Mouse (Mus musculus) heart, adult 2 months (tissue): ENCODE measurements around the gene Ndufs8. TPM values are rescaled to one million over a fixed set of nuclear protein-coding genes. Genes with fewer than 3 reads are reported as not detected.

ENCODE experiments used
- DNase-seq, 2 experiments: peaks; one replicate each; pipeline ENCODE4 v3.0.0; 2021
- H3K27ac ChIP-seq: fragments of 200-600 bp; 2 replicates; pipeline ENCODE4 v1.8.1; 2022
- H3K27me3 ChIP-seq: fragments of 200-500 bp; 2 replicates; pipeline ENCODE4 v1.6.1; 2012; ENCODE audit warnings: mild to moderate bottlenecking, low read length, inconsistent platforms, mixed read lengths; ENCODE audit not compliant: control insufficient read depth, insufficient read depth
- H3K36me3 ChIP-seq: fragments of 200-500 bp; 2 replicates; pipeline ENCODE4 v1.6.1; 2012; ENCODE audit warnings: low read length, inconsistent platforms; ENCODE audit not compliant: control insufficient read depth, insufficient read depth
- H3K4me1 ChIP-seq: fragments of 200-500 bp; 2 replicates; pipeline ENCODE4 v1.6.1; 2011; ENCODE audit warnings: low read length; ENCODE audit not compliant: control insufficient read depth, insufficient read depth
- H3K4me3 ChIP-seq: fragments of 200-600 bp; 2 replicates; pipeline ENCODE4 v1.8.1; 2022
- H3K79me2 ChIP-seq: fragments of 200-500 bp; replicated peaks from 2 replicates; pipeline ENCODE4 v1.6.1; 2012; ENCODE audit warnings: mild to moderate bottlenecking, inconsistent platforms, low read length, moderate library complexity, mixed read lengths; ENCODE audit not compliant: control insufficient read depth, insufficient read depth
- H3K9ac ChIP-seq: fragments of 200-500 bp; 2 replicates; pipeline ENCODE4 v1.6.1; 2012; ENCODE audit warnings: low read depth, mild to moderate bottlenecking, control low read depth, inconsistent platforms, low read length, mixed read lengths
- CTCF ChIP-seq: fragments of 200-600 bp; IDR thresholded peaks from 2 replicates; pipeline ENCODE4 v1.8.1; 2022; ENCODE audit warnings: antibody characterized with exemption, mild to moderate bottlenecking, moderate library complexity
- EP300 ChIP-seq: fragments of 200-500 bp; IDR thresholded peaks from 2 replicates; pipeline ENCODE4 v1.6.1; 2011; ENCODE audit warnings: low read depth, low read length, control low read depth; ENCODE audit not compliant: insufficient read depth
- POLR2A ChIP-seq: fragments of 200-500 bp; IDR thresholded peaks from 2 replicates; pipeline ENCODE4 v1.6.1; 2011; ENCODE audit warnings: mild to moderate bottlenecking, low read depth, low read length, control low read depth; ENCODE audit not compliant: insufficient read depth
- WGBS: fragments of 180-500 bp; shearing (Covaris S2); methylation state at CpG from one replicate; pipeline ENCODE4 v1.1.7; 2018; 5-methylcytosine and 5-hydroxymethylcytosine counted together
- intact Hi-C: fragments of 180-260 bp; cut with DNase I; formaldehyde crosslinking; loops from one replicate; pipeline ENCODE4 v1.15.1; 2025
- polyA plus RNA-seq: library from polyadenylated mRNA; depleted of rRNA; stranded (reverse); fragments of >200 nt; gene quantifications from 2 replicates; pipeline ENCODE4 v1.2.3, GENCODE M21; 2012
- total RNA-seq, 2 experiments: library from RNA; stranded (reverse); gene quantifications; 2 replicates each; pipeline ENCODE4 v1.2.3; 2021

Ndufs8 gene
- total and polyA plus RNA-seq, 3 experiments, result 438 to 761 (median 511) TPM

- no peak overlapping the region for H3K27ac ChIP-seq
- H3K79me2 ChIP-seq, result no peaks in the 10 kb centered on the region
- no peaks in the 10 kb centered on the region for H3K36me3 ChIP-seq
- intact Hi-C loops, result no loop called here
- TF ChIP-seq EP300, result no peak
- H3K4me1 ChIP-seq, result no peaks in the 10 kb centered on the region
- 45% methylated on average over 4 of the region's 4 CpGs for WGBS
- DNase-seq, result no peak
- no peaks in the 10 kb centered on the region for H3K27me3 ChIP-seq
- no peak overlapping the region for H3K4me3 ChIP-seq
- no peak overlapping the region for H3K9ac ChIP-seq
These were observed 43.2 kb upstream of the Ndufs8 start for GRCm38 (mm10) chr19:3955804-3956203.

GRCm38 (mm10) chr19:3955033-3955432 is 42.5 kb upstream of the Ndufs8 start:
- H3K36me3 ChIP-seq, result no peaks in the 10 kb centered on the region
- WGBS, result 77% methylated on average over 3 of the region's 3 CpGs
- no peak overlapping the region for H3K27ac ChIP-seq
- intact Hi-C loops, result no loop called here
- H3K27me3 ChIP-seq, result no peaks in the 10 kb centered on the region
- H3K9ac ChIP-seq, result no peak overlapping the region
- no peak overlapping the region for H3K4me3 ChIP-seq
- TF ChIP-seq CTCF (no peak), POLR2A (no peak), EP300 (no peak)
- DNase-seq, result no peak
- no peaks in the 10 kb centered on the region for H3K79me2 ChIP-seq
- H3K4me1 ChIP-seq, result no peaks in the 10 kb centered on the region

- 24% methylated on average over 1 of the region's 1 CpGs for WGBS
- Histone ChIP-seq H3K36me3 (no peaks in the 10 kb centered on the region), H3K79me2 (no peaks in the 10 kb centered on the region), H3K4me3 (no peak overlapping the region), H3K9ac (no peak overlapping the region), H3K27me3 (no peaks in the 10 kb centered on the region), H3K4me1 (no peaks in the 10 kb centered on the region), H3K27ac (no peak overlapping the region)
- no peak for DNase-seq
- intact Hi-C loops, result no loop called here
- no peak for TF ChIP-seq POLR2A
- no peak for TF ChIP-seq EP300
- no peak for TF ChIP-seq CTCF
These were observed 39.5 kb upstream of the Ndufs8 start for GRCm38 (mm10) chr19:3952099-3952498.

- Histone ChIP-seq H3K27ac (no peak overlapping the region), H3K9ac (no peak overlapping the region), H3K4me1 (no peaks in the 10 kb centered on the region), H3K36me3 (no peaks in the 10 kb centered on the region), H3K79me2 (no peaks in the 10 kb centered on the region), H3K4me3 (no peak overlapping the region), H3K27me3 (no peaks in the 10 kb centered on the region)
- no peak for DNase-seq
- TF ChIP-seq POLR2A, result no peak
- no peak for TF ChIP-seq EP300
- TF ChIP-seq CTCF, result no peak
- intact Hi-C loops, result no loop called here
These were observed 38.9 kb upstream of the Ndufs8 start for GRCm38 (mm10) chr19:3951461-3951860.

GRCm38 (mm10) chr19:3950331-3950730 is 37.8 kb upstream of the Ndufs8 start:
- DNase-seq, result no peak
- H3K27me3 ChIP-seq, result no peaks in the 10 kb centered on the region
- H3K9ac ChIP-seq, result no peak overlapping the region
- no peaks in the 10 kb centered on the region for H3K79me2 ChIP-seq
- no peaks in the 10 kb centered on the region for H3K36me3 ChIP-seq
- no peak overlapping the region for H3K27ac ChIP-seq
- H3K4me3 ChIP-seq, result no peak overlapping the region
- H3K4me1 ChIP-seq, result no peaks in the 10 kb centered on the region; the same call in 1 of the 2 replicates
- WGBS, result 84% methylated on average over 3 of the region's 3 CpGs
- intact Hi-C loops, result no loop called here
- TF ChIP-seq CTCF, result no peak
- no peak for TF ChIP-seq POLR2A
- TF ChIP-seq EP300, result no peak

GRCm38 (mm10) chr19:3948546-3948945 is 36.0 kb upstream of the Ndufs8 start:
- Histone ChIP-seq H3K9ac (no peak overlapping the region), H3K27ac (no peak overlapping the region), H3K4me3 (no peak overlapping the region), H3K27me3 (no peaks in the 10 kb centered on the region), H3K79me2 (no peaks in the 10 kb centered on the region), H3K4me1 (no peaks in the 10 kb centered on the region; the same call in 1 of the 2 replicates), H3K36me3 (no peaks in the 10 kb centered on the region)
- intact Hi-C loops, result no loop called here
- no peak for TF ChIP-seq EP300
- no peak for TF ChIP-seq CTCF
- no peak for TF ChIP-seq POLR2A
- no peak for DNase-seq
- 80% methylated on average over 14 of the region's 14 CpGs for WGBS
